Mouse (Mus musculus): ENCODE data around the gene Cecr2. TPM values are rescaled to one million over a fixed set of nuclear protein-coding genes. Genes with fewer than 3 reads are reported as not detected.

Cecr2 gene
- total RNA-seq, 2 experiments from 2014 or later = 2.3 to 3.0 TPM

DNA sequence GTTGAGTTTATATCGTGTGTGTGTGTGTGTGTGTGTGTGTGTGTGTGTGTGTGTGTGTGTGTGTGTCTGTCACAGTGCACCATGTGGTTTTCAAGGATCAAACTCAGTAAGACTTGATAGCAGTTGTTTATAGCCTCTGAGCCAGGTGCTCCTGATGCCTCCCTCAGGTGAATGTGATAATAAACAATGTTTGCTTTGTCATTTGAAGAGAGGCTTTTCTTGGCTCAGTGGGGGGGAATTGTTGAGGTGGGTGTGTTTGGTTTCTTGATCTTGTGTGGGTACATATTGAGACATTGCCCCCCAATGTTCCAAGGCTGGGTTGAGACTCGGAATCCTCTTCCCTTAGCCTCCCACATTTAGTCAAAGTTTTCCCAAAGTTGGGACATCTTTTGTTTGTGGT lies 77.0 kb downstream of the Cecr2 start:
- DNase-seq (ENCODE audit: low spot score in 2 of 2) = no peak
- intact Hi-C loops (cut with DNase I) = no loop called here

- no peak for DNase-seq (ENCODE audit: low spot score in 2 of 2)
- intact Hi-C loops (cut with DNase I) = no loop called here
These were observed 78.1 kb downstream of the Cecr2 start for GRCm38 (mm10) chr6:120744266-120744665.

DNA sequence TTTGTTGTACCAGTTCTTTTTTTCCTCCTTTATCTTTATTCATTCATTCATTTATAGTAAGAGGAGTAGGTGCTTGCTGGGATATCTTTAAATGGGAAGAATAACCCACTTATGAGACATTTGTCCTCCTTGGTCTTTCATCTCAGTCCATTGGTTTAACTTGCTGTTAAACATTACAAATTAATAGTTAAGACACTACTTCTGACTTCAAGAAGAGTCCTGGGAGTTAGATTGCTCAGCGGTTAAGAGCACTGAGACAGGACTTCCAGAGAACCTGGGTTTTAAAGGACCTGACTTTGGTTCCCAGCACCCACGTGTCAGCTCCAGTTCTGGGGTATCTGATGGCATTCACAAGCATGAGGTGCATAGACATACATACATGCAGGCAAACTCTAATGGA lies 80.2 kb downstream of the Cecr2 start:
- no peak for DNase-seq (ENCODE audit: low spot score in 2 of 2)
- intact Hi-C loops (cut with DNase I) = no loop called here

DNA sequence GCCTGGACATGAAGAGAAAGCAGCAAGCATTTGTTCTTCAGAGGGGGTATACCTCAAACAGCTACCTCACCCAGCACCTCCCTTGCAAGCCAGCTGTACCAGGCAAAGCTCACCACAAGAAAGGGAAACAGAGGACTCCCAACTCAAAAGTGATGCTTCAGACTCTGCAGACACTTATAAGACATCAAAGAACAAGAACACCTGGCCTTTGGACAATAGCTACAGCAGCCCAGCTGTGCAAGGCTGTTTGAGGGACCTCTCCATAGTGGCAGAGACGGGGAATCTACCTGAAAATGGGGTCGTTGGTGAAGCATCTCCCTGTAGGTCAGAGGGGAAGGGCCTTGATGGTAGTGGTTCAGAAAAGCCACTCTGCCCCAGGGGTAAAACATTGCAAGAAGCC lies 95.0 kb downstream of the Cecr2 start:
- DNase-seq (ENCODE audit: low spot score in 2 of 2) = no peak
- intact Hi-C loops (cut with DNase I) = no loop called here

- intact Hi-C loops (cut with DNase I) = no loop called here
These were observed 103.8 kb downstream of the Cecr2 start for GRCm38 (mm10) chr6:120769972-120770371.

DNA sequence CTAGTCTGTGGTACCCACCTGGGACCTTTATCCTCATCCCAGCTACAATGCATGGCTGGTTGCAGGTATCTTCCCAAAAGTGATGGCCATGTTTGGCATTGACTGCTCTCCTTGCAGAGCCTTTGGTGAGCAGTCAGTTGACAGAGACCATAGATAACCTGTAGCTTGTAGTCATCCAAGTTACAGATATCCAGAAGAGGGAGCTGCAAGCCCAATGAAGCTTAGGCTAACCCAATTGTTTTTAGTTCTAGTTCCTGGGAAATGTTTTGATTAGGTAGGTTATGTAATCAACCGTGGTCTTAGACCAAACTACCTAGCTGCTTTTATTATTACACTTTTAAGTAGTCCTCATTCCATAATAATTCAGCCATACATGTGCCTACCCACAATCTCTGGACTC lies 105.2 kb downstream of the Cecr2 start:
- DNase-seq (ENCODE audit: low spot score in 2 of 2) = no peak
- intact Hi-C loops (cut with DNase I) = no loop called here

More at GRCm38 (mm10) chr6:120769972-120770371, 103.8 kb downstream of the Cecr2 start:
- DNase-seq (ENCODE audit: low spot score in 2 of 2) = no peak

DNA sequence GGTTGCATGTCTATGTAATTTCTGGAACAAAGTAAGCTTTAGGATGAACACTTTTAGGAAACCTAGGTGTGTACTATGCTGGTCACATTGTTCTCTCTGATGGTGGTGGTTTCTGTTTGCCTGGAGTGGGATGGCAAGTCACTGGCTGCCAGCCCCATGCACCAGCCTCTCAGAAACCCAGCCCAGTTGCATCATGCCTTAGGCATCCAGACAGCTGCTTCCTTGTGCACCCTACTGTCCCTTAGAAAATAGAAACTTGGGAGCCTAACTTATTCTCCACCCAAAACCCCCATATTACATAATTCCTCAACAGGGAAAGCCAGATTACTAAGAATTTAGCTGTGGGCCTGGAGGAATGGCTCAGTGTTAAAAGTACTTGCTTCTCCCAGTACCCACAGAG lies 105.9 kb downstream of the Cecr2 start:
- intact Hi-C loops (cut with DNase I) = no loop called here
- DNase-seq (ENCODE audit: low spot score in 2 of 2) = no peak

DNA sequence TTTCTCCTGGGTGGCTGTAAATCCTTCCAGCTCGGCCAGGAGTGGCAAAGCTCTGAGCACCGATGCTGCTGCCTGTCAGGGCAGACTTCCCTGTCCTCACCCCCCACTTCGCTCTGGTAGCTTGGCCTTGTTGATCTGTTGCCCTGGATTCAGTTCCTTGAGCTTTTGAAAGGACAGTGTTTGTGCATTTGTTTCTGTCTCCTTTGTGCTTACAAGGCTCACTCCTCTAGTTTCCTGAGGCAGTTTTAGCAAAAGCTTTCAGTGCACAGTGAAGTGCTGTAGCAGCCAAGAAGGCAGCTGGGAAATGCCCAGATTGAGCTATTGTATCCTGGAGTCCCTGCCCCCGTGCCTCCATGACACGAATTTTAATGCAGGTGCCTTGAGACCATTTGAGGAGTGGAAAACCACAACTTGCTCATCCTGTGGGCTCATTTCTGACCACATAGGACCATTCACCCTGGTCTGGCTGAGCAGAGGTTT lies 107.0 kb downstream of the Cecr2 start, which contains the start of gene Slc25a18:
Gene Slc25a18, plus strand, starts transcription at position 430 of the 480 bp plus-strand sequence.
- intact Hi-C loops (cut with DNase I) = no loop called here
- peak; percentile 45 to 53 for DNase-seq (ENCODE audit: low spot score in 2 of 2)

- no peak for DNase-seq (ENCODE audit: low spot score in 2 of 2)
- intact Hi-C loops (cut with DNase I) = no loop called here
These were observed 107.6 kb downstream of the Cecr2 start for GRCm38 (mm10) chr6:120773763-120774162.

DNA sequence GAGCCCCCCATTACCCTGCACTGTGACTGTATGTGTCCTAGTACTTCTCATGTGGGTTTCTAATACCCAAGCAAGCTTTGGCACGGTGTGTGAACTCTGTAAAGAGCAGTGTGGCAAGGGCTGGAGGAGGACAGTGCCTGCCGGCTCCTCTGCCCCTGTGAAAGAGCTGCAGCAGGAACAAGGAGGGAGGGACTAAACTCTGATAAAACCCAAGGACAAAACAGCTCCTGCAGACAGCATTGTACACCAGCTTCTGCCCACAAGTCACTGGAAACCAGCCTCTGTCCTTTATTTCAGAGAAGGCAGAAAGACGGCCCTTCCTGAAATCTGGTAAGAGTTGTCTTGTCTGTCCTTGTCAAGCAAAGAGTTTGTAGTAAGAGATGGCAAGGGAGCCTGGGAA lies 110.1 kb downstream of the Cecr2 start:
- DNase-seq (ENCODE audit: low spot score in 2 of 2) = no peak
- intact Hi-C loops (cut with DNase I) = no loop called here

GRCm38 (mm10) chr6:120777533-120777932 lies 111.4 kb downstream of the Cecr2 start:
- DNase-seq (ENCODE audit: low spot score in 2 of 2) = no peak
- intact Hi-C loops (cut with DNase I) = no loop called here

DNA sequence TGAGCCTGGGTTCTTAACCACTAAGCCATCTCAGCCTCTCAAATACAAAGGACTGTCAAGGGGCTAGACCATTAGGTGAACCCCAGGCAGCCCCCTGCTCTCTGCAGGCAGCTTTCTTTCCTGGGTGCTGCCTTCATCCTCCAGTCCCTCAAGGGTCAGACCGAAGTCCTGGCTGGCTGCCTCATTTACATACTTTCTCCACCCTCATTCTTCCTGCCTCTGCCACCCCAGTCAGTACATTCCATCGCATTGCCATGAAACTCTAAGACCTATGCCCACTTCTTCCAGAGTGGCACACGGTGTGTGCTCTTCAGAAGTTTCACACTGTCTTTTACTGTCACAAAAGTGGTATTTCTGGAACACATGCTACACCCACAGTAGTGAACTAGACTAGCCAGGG lies 112.1 kb downstream of the Cecr2 start:
- no peak for DNase-seq (ENCODE audit: low spot score in 2 of 2)
- intact Hi-C loops (cut with DNase I) = no loop called here

- intact Hi-C loops (cut with DNase I) = no loop called here
These were observed 116.8 kb downstream of the Cecr2 start for GRCm38 (mm10) chr6:120782948-120783347.

GRCm38 (mm10) chr6:120784351-120784750 lies 118.2 kb downstream of the Cecr2 start:
- intact Hi-C loops (cut with DNase I) = no loop called here
- DNase-seq (ENCODE audit: low spot score in 2 of 2) = no peak

More at GRCm38 (mm10) chr6:120782948-120783347, 116.8 kb downstream of the Cecr2 start:
- DNase-seq (ENCODE audit: low spot score in 2 of 2) = no peak

DNA sequence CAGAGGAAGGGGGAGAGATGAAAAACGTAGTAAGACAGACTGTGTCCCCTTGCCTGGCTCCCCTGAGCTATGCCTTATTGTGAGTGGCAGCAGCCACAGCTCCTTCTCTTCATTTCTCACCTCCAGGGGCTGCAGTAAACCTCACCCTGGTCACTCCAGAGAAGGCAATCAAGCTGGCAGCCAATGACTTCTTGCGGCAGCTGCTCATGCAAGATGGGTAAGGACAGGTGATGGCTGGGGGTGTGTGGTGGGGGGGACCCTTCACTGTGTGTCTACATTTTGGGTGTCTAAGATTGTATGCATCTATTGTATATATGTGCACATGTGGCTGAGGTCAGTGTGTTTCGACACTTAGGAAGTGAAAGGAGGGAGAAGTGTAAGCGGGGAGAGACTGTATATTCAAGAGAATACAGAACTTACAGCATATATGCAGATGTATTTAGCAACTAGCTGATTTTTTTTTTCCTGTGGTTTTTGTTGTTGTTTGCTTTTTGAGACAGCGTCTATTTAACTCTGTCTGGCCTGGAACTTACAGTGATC lies 122.0 kb downstream of the Cecr2 start:
- DNase-seq (ENCODE audit: low spot score in 2 of 2) = no peak
- intact Hi-C loops (cut with DNase I) = no loop called here

- intact Hi-C loops (cut with DNase I) = no loop called here
- DNase-seq (ENCODE audit: low spot score in 2 of 2) = no peak
These were observed 122.7 kb downstream of the Cecr2 start for GRCm38 (mm10) chr6:120788904-120789303.

- no peak for DNase-seq (ENCODE audit: low spot score in 2 of 2)
- intact Hi-C loops (cut with DNase I) = no loop called here
These were observed 124.0 kb downstream of the Cecr2 start for GRCm38 (mm10) chr6:120790153-120790552.

- intact Hi-C loops (cut with DNase I) = no loop called here
- DNase-seq (ENCODE audit: low spot score in 2 of 2) = no peak
These were observed 124.5 kb downstream of the Cecr2 start for GRCm38 (mm10) chr6:120790717-120791116.

DNA sequence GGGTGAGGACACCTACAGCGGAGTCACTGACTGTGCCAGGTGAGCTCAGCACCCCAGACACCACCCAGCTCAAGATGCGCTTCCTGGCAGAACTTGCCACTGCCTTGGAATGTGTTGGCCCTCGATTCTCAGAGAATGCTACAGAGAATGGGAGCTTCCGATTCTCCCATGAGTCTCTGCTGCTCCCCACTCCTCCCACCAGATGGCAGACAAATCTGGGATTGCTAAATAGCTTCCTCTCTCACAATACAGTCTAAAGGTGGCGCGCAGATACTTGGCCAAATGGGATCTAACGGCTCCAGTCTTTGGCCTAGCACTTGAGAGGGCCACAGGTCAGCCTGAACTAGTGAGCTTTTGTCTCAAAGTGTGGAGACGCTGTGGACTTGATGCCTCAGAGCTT lies 126.8 kb downstream of the Cecr2 start:
- intact Hi-C loops (cut with DNase I) = no loop called here
- DNase-seq (ENCODE audit: low spot score in 2 of 2) = peak in 1 of 2 experiments; percentile 27

GRCm38 (mm10) chr6:120795422-120796086 lies 129.4 kb downstream of the Cecr2 start:
- intact Hi-C loops (cut with DNase I) = no loop called here
- DNase-seq (ENCODE audit: low spot score in 2 of 2) = no peak

DNA sequence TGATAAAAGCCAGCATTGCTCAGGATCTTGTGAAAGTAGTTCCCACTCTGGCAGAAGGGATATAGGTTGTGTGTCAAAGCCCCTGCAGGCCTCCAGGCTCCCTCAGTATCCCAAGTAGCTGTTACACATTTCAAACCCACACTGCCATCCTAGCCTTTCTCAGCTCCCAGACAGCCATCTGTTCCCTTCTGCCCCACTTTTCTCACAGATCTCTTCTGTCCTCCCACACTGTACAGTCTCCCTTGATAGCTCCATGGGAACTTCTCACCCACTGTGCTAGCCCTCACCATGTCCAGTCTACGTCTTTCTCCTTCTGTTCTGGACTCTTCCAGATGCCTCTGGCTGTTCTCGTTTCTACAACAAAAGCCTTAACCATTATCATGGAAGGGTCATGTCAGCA lies 129.9 kb downstream of the Cecr2 start:
- intact Hi-C loops (cut with DNase I) = no loop called here
- DNase-seq (ENCODE audit: low spot score in 2 of 2) = peak; percentile 47 to 60

All from left cerebral cortex, postnatal 14 days (tissue).